Mouse (Mus musculus) lung, postnatal 0 days (tissue): ENCODE measurements around the gene Glyat. TPM values are rescaled to one million over a fixed set of nuclear protein-coding genes. Genes with fewer than 3 reads are reported as not detected.

Experiments used
- ATAC-seq: fragments of 200-750 bp; cut with Nextera tagmentation; 2 replicates; pipeline ENCODE4 v1.8.0; 2017; ENCODE audit warnings: moderate library complexity
- DNase-seq: peaks from one replicate; pipeline ENCODE4 v3.0.0-alpha.2; 2016; ENCODE audit warnings: low spot score
- H3K27ac ChIP-seq: fragments of 300-500 bp; sonication (generic); 2 replicates; pipeline ENCODE4 v1.5.1; 2014; ENCODE audit warnings: antibody characterized with exemption, mild to moderate bottlenecking, low read length, mixed read lengths
- H3K27me3 ChIP-seq: fragments of 300-500 bp; sonication (generic); replicated peaks from 2 replicates; pipeline ENCODE4 v1.6.1; 2014; ENCODE audit warnings: low read length, mixed read lengths; ENCODE audit not compliant: insufficient read depth
- H3K36me3 ChIP-seq: fragments of 300-500 bp; sonication (generic); 2 replicates; pipeline ENCODE4 v1.6.1; 2014; ENCODE audit warnings: low read length, mixed read lengths; ENCODE audit not compliant: insufficient read depth
- H3K4me1 ChIP-seq: fragments of 300-500 bp; sonication (generic); 2 replicates; pipeline ENCODE4 v1.6.1; 2014; ENCODE audit warnings: antibody characterized with exemption, low read depth, low read length, mixed read lengths; ENCODE audit not compliant: insufficient read depth
- H3K4me2 ChIP-seq: fragments of 300-500 bp; sonication (generic); replicated peaks from 2 replicates; pipeline ENCODE4 v1.6.1; 2014; ENCODE audit warnings: low read depth, mild to moderate bottlenecking, low read length, moderate library complexity, mixed read lengths
- H3K4me3 ChIP-seq: fragments of 300-500 bp; sonication (generic); 2 replicates; pipeline ENCODE4 v1.5.1; 2014; ENCODE audit warnings: low read depth, low read length
- H3K9ac ChIP-seq: fragments of 300-500 bp; sonication (generic); replicated peaks from 2 replicates; pipeline ENCODE4 v1.6.1; 2014; ENCODE audit warnings: low read depth, mild to moderate bottlenecking
- H3K9me3 ChIP-seq: fragments of 300-500 bp; sonication (generic); 2 replicates; pipeline ENCODE4 v1.6.1; 2016; ENCODE audit warnings: low read length, mixed read lengths
- CTCF ChIP-seq: IDR thresholded peaks from 2 replicates; pipeline ENCODE4 v1.5.1; 2016; ENCODE audit warnings: antibody characterized with exemption, mild to moderate bottlenecking
- EP300 ChIP-seq: IDR thresholded peaks from 2 replicates; pipeline ENCODE4 v1.6.1; 2016; ENCODE audit warnings: antibody characterized with exemption, mild to moderate bottlenecking, control low read depth
- WGBS: fragments of 180-500 bp; shearing (Covaris S2); extraction: QIAGEN DNeasy Blood & Tissue Kit; methylation state at CpG from one replicate; pipeline ENCODE4 v1.1.7; 2014; 5-methylcytosine and 5-hydroxymethylcytosine counted together
- polyA plus RNA-seq: library from polyadenylated mRNA; unstranded; fragments of >200 nt; fragmentation: Nextera tagmentation; extraction: Ambion mirVana; gene quantifications from 2 replicates; pipeline ENCODE4 v1.2.1, GENCODE M21; 2015

Glyat gene
- polyA plus RNA-seq, 1 experiment from 2014 or later, result not detected

- no peaks in the 10 kb centered on the region for H3K9me3 ChIP-seq
- ATAC-seq (no peak), DNase-seq (no peak)
- H3K4me1 ChIP-seq, result no peaks in the 10 kb centered on the region
- no peak within 1 kb of the TSS for H3K4me2 ChIP-seq
- H3K36me3 ChIP-seq, result no peaks in the 10 kb centered on the region
- no peak within 1 kb of the TSS for H3K4me3 ChIP-seq
- no peak within 1 kb of the TSS for H3K9ac ChIP-seq
- H3K27me3 ChIP-seq, result no peaks in the 10 kb centered on the region
- H3K27ac ChIP-seq, result no peak within 1 kb of the TSS
- TF ChIP-seq EP300 (no peak), CTCF (no peak)
Observed at GRCm38 (mm10) chr19:12670139-12670538, 37.0 kb downstream of the Glyat start, which contains the start of gene Olfr1442. Gene Olfr1442, plus strand, starts transcription at chr19:12670439.

- no peak for DNase-seq
- Histone ChIP-seq H3K27me3 (no peaks in the 10 kb centered on the region), H3K36me3 (no peaks in the 10 kb centered on the region), H3K4me1 (no peaks in the 10 kb centered on the region), H3K9me3 (no peaks in the 10 kb centered on the region), H3K27ac (no peak overlapping the region), H3K9ac (no peak overlapping the region), H3K4me3 (no peak overlapping the region), H3K4me2 (no peak overlapping the region)
- ATAC-seq, result no peak
- 76% methylated on average over 4 of the region's 4 CpGs for WGBS
- TF ChIP-seq CTCF (no peak), EP300 (no peak)
Observed at GRCm38 (mm10) chr19:12671051-12671450, 37.9 kb downstream of the Glyat start.

- no peak within 1 kb of the TSS for H3K4me3 ChIP-seq
- WGBS, result 65% methylated on average over 3 of the region's 3 CpGs
- no peak for ATAC-seq
- H3K36me3 ChIP-seq, result no peaks in the 10 kb centered on the region
- no peaks in the 10 kb centered on the region for H3K9me3 ChIP-seq
- H3K4me1 ChIP-seq, result no peaks in the 10 kb centered on the region
- no peak within 1 kb of the TSS for H3K27ac ChIP-seq
- no peaks in the 10 kb centered on the region for H3K27me3 ChIP-seq
- no peak within 1 kb of the TSS for H3K9ac ChIP-seq
- no peak for DNase-seq
- no peak within 1 kb of the TSS for H3K4me2 ChIP-seq
- no peak for TF ChIP-seq EP300
- no peak for TF ChIP-seq CTCF
Observed at GRCm38 (mm10) chr19:12677812-12678211, 44.7 kb downstream of the Glyat start, which contains the start of gene Olfr1443. Gene Olfr1443, plus strand, starts transcription at chr19:12678112.

GRCm38 (mm10) chr19:12684638-12685037 is 51.5 kb downstream of the Glyat start:
- Histone ChIP-seq H3K9ac (no peak overlapping the region), H3K27me3 (no peaks in the 10 kb centered on the region), H3K27ac (no peak overlapping the region), H3K4me1 (no peaks in the 10 kb centered on the region), H3K4me2 (no peak overlapping the region), H3K36me3 (no peaks in the 10 kb centered on the region), H3K9me3 (no peaks in the 10 kb centered on the region), H3K4me3 (no peak overlapping the region)
- ATAC-seq (no peak), DNase-seq (no peak)
- TF ChIP-seq CTCF, result no peak
- no peak for TF ChIP-seq EP300

- ATAC-seq (no peak), DNase-seq (no peak)
- H3K4me3 ChIP-seq, result no peak overlapping the region
- no peak overlapping the region for H3K4me2 ChIP-seq
- no peaks in the 10 kb centered on the region for H3K9me3 ChIP-seq
- H3K4me1 ChIP-seq, result no peaks in the 10 kb centered on the region
- no peak overlapping the region for H3K9ac ChIP-seq
- H3K27ac ChIP-seq, result no peak overlapping the region
- no peaks in the 10 kb centered on the region for H3K27me3 ChIP-seq
- no peaks in the 10 kb centered on the region for H3K36me3 ChIP-seq
- TF ChIP-seq CTCF (no peak), EP300 (no peak)
Observed at GRCm38 (mm10) chr19:12685231-12685630, 52.1 kb downstream of the Glyat start.

- Histone ChIP-seq H3K36me3 (no peaks in the 10 kb centered on the region), H3K4me3 (no peak within 1 kb of the TSS), H3K27ac (no peak within 1 kb of the TSS), H3K27me3 (no peaks in the 10 kb centered on the region), H3K4me2 (no peak within 1 kb of the TSS), H3K9ac (no peak within 1 kb of the TSS), H3K4me1 (no peaks in the 10 kb centered on the region), H3K9me3 (no peaks in the 10 kb centered on the region)
- ATAC-seq, result no peak
- TF ChIP-seq EP300 (no peak), CTCF (no peak)
- 56% methylated on average over 3 of the region's 3 CpGs for WGBS
- DNase-seq, result no peak
Observed at GRCm38 (mm10) chr19:12695590-12695989, 62.5 kb downstream of the Glyat start, which contains the start of gene Keg1. Gene Keg1, plus strand, starts transcription at chr19:12695786.

- DNase-seq (no peak), ATAC-seq (no peak)
- H3K4me1 ChIP-seq, result no peaks in the 10 kb centered on the region
- no peaks in the 10 kb centered on the region for H3K9me3 ChIP-seq
- H3K4me2 ChIP-seq, result no peak overlapping the region
- H3K27ac ChIP-seq, result no peak overlapping the region
- H3K27me3 ChIP-seq, result no peaks in the 10 kb centered on the region
- H3K36me3 ChIP-seq, result no peaks in the 10 kb centered on the region
- H3K4me3 ChIP-seq, result no peak overlapping the region
- no peak overlapping the region for H3K9ac ChIP-seq
- TF ChIP-seq EP300, result no peak
- no peak for TF ChIP-seq CTCF
Observed at GRCm38 (mm10) chr19:12696221-12696620, 63.1 kb downstream of the Glyat start.

Other genes with a start within 250 kb of the Glyat start
- gene Olfr1440, start 246.0 kb upstream of the Glyat start, polyA plus RNA-seq, result not detected in 2 replicates
- not detected in 2 replicates for gene Olfr1441, start 215.9 kb upstream of the Glyat start, polyA plus RNA-seq
- not detected in 2 replicates for gene Pfpl, start 205.4 kb upstream of the Glyat start, polyA plus RNA-seq
- gene Mpeg1, start 172.5 kb upstream of the Glyat start, polyA plus RNA-seq, result 5.5 and 6.3 TPM in 2 replicates
- 8.4 and 8.7 TPM in 2 replicates for gene Dtx4, start 131.9 kb upstream of the Glyat start, polyA plus RNA-seq
- gene Fam111a, start 87.6 kb upstream of the Glyat start, polyA plus RNA-seq, result 7.4 and 8.8 TPM in 2 replicates
- gene Gm4952, start 33.3 kb upstream of the Glyat start, polyA plus RNA-seq, result not detected in 2 replicates
- gene Olfr1442, start 37.1 kb downstream of the Glyat start, polyA plus RNA-seq, result not detected in 2 replicates
- not detected in 2 replicates for gene Olfr1443, start 44.8 kb downstream of the Glyat start, polyA plus RNA-seq
- gene Keg1, start 62.5 kb downstream of the Glyat start, polyA plus RNA-seq, result not detected in 2 replicates
- 0.91 and 0.93 TPM in 2 replicates for gene Cntf, start 132.3 kb downstream of the Glyat start, polyA plus RNA-seq
- gene Zfp91, start 162.8 kb downstream of the Glyat start, polyA plus RNA-seq, result 12.0 and 12.6 TPM in 2 replicates
- gene Lpxn, start 162.9 kb downstream of the Glyat start, polyA plus RNA-seq, result 2.9 and 3.7 TPM in 2 replicates
- not detected in 2 replicates for gene Gm5244, start 213.4 kb downstream of the Glyat start, polyA plus RNA-seq
- not detected in 2 replicates for gene Olfr1444, start 224.0 kb downstream of the Glyat start, polyA plus RNA-seq